Mouse (Mus musculus): ENCODE measurements around the gene Rpl36al.
"Not testable (repeated sequence)": the region's sequence is repeated elsewhere in the genome, so short reads cannot be mapped to it uniquely, and the experiment has no call there.

The Rpl36al gene

DNA sequence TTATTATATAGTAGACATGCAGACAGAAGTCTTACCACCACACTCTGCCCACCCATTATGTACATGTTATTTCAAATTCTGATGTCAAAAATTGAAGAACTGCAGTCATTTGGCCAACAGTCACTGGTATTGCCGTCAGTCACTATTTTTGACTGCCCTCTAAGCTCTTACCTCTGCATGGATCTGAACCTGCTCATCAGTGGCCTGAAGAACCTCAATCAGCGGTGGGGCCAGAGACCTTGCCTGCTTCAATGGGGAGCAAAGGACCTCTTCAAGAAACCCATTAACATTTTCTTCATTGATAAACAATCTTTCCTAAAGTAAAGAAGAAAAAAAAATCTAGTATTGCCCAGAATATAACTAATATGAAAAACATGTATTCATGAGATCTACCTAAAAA is 8.8 kb upstream of the Rpl36al start:
- DNase-seq, result no peak

- DNase-seq, result no peak
Measured at GRCm38 (mm10) chr12:69191396-69191795, 7.5 kb upstream of the Rpl36al start.

DNA sequence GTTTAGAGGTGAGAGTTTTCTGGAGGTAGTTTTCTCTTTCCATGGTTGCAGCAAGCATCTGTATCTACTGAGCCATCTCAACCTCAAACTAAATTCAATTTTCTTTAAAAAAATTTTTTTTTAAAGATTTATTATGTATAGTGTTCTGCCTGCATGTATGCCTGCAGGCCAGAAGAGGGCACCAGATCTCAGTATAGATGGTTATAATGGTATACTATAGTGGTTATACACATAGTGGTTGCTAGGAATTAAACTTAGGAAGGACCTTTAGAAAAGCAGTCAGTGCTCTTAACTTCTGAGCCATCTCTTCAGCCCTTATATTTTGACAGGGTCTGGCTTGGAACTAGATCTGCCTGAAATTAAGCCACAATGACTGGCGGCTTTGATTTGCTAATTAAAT is 6.6 kb upstream of the Rpl36al start:
- DNase-seq, result no peak

DNA sequence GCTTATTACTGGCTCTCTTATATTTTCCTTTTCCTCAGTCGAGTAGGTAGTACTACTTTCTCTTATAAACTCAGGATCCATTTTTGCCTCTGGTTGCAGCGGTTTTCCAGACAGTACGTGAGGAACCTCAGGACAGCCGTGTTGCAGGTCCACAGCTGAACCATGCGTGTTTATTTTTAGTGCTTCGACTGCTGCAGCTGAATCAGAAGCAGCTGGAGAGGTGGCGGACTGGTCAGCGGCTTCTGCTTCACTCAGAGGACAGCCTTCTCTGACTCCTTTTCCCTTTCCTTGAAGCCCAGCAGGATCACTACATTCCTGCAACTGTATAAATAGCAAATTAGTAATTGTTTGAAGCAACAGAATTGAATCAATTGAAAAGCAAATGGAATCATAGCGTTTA is 6.2 kb upstream of the Rpl36al start:
- no peak for DNase-seq

- DNase-seq, result no peak
Measured at GRCm38 (mm10) chr12:69186811-69187471, 3.1 kb upstream of the Rpl36al start.

GRCm38 (mm10) chr12:69185371-69185770 is 1.5 kb upstream of the Rpl36al start:
- no peak for DNase-seq

DNA sequence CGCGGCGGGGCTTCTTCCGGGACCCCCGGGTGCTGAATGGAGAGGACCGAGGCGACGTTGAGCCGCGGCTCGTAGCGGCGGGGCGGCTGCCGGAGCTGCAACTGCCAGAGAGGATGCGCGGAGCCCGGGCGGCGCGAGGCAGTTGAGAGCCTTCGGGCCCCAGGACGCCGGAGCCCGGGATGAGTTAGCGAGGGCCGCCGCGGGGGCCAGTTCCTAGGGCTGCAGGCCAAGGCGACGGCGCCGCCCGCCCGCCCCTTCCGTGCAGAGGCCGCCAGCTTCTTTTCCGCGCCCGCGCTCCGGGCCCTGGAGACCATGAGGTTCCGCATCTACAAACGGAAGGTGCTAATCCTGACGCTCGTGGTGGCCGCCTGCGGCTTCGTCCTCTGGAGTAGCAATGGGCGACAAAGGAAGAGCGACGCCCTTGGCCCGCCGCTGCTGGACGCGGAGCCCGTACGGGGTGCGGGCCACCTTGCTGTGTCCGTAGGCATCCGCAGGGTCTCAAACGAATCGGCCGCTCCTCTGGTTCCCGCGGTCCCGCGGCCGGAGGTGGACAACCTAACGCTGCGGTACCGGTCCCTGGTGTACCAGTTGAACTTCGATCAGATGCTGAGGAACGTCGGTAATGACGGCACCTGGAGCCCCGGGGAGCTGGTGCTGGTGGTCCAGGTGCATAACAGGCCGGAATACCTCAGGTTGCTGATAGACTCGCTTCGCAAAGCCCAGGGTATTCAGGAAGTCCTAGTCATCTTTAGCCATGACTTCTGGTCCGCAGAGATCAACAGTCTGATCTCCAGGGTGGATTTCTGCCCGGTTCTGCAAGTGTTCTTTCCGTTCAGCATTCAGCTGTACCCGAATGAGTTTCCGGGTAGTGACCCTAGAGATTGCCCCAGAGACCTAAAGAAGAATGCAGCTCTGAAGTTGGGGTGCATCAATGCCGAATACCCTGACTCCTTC is 736 bp upstream of the Rpl36al start:
- DNase-seq, result no peak

DNA sequence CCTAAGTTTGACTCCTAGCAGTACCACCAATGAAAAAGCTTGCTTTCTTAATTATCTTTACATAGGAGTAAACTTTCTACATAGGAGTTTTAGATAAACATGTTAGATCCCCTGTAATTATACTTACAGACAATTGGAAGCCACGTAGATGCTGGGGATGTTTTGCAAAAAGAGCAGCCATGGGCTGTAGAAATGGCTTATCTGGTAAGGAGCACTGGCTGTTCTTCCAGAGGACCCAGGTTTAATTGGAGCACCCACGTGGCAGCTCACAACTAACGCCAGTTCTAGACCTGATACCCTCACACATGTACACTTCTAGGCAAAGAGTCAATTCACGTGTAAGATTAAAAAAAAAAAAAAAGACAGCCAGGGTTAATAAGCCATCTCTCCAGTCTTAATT is 2.1 kb downstream of the Rpl36al start:
- no peak for DNase-seq

DNA sequence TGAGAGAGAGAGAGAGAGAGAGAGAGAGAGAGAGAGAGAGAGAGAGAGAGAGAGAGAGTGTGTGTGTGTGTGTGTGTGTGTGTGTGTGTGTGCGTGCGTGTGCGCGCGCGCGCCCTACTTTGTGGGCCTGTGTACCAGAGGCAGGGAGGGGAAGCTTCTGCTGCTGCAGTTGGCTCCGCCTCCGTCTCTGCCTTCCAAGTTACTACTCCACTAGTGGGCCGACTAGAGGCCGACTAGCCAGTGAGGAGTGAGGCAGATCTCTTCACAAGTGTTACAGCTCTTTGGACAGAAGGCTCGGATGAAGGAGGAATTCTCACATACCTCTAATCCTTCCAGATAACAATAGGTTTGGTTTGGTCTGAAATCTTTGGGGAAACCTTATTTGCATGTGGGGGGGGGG is 4.5 kb downstream of the Rpl36al start:
- DNase-seq, result no peak

GRCm38 (mm10) chr12:69177526-69177925 is 6.4 kb downstream of the Rpl36al start:
- DNase-seq, result no peak

- no peak for DNase-seq
Measured at GRCm38 (mm10) chr12:69175975-69176374, 7.9 kb downstream of the Rpl36al start.

DNA sequence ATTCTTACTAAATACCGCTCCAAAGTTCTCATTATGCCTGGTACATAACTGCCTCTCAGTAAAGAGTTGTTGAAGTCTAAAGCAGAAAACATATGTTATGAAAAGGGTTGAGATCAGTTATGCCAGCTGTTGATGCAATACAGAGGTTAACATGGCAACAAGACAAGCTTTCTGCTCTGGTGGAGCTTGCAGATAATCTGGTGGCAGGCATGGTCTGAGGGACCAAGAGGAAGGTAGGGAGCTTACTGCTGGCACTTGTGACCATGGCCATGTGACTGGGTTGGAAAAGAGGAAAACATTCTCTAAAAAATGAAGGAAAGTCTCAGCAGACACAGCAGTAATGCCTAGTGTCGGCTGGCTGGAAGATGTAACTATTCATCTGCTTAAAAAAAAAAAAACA is 12.6 kb downstream of the Rpl36al start:
- DNase-seq, result no peak

- peak; percentile 79 to 88 for DNase-seq
Measured at GRCm38 (mm10) chr12:69168461-69169106, 15.3 kb downstream of the Rpl36al start, which contains the start of gene Lrr1. Gene Lrr1 (plus strand): TSS chr12:69168814.

DNA sequence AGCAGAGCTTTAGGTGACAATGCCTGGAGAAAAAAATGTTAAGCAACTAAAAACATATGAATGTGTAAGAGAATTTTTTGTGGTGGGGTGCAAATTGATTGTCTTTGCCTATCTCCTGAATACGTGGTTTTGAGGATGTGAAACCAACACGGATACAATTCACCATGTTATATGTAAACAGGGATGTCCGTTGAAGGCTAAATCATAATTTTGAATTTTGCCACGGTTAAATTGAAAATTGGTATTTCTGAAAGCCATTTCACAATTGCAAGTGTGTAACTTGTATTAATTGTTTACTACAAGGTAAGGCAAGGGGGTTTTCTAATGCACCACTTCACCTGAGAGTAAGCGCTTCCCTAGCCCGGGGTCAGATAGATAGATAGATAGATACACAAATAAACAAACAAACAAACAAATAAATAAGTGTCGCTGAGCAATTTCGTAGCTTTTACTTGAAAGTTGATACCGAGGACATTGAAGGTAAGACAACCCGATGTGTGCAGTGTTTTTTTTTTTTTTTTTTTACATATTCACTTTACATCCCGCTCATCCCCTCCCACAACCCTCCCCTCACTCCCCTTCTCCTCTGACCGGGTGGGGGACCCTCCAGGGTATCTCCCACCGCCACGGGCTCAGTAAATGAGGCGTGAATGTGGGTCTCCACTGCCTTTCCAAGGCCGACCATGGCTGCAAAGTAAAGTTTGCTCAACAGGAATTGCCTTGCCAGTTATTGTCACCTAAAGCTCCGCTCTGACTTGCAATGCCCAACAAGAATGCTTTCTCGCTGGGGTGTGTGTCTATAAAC is 16.0 kb downstream of the Rpl36al start:
- no peak for DNase-seq

GRCm38 (mm10) chr12:69166861-69167581 is 16.9 kb downstream of the Rpl36al start:
- not testable (repeated sequence) for DNase-seq

- no peak for DNase-seq
Measured at GRCm38 (mm10) chr12:69164904-69165303, 19.0 kb downstream of the Rpl36al start.

- DNase-seq, result not testable (repeated sequence)
Measured at GRCm38 (mm10) chr12:69163586-69163985, 20.3 kb downstream of the Rpl36al start.

DNA sequence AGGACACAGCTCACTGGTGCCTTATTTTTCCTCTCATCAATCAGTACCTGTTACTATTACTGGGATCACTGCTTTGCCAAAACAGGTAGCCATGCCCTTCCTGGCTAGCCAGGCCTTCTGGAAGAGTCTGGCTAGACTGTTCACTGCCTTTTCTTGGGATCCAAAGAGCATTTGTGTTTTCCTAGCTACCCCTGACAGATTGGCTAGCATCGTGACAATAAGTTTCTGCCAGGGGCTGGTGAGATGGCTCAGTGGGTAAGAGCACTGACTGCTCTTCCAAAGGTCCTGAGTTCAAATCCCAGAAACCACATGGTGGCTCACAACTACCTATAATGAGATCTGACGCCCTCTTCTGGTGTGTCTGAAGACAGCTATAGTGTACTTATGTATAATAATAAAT is 23.2 kb downstream of the Rpl36al start:
- DNase-seq, result not testable (repeated sequence)

DNA sequence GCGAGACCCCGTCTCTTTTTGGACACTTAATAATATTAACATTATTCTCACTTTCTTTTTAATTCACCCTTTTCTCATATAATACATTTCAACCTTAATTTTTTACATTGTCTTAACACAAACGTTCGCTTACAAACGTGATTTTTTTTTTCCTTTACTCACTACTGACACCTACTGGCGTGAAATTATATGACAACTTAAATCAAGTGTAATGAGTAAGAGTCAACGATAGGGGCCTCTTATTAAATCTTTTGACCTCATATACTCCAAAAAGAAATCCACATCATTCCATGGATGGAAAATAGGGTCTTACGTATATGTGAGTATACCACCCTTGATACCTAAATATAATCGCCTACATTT is 24.3 kb downstream of the Rpl36al start:
- DNase-seq, result peak in 1 of 2 experiments; percentile 32

DNA sequence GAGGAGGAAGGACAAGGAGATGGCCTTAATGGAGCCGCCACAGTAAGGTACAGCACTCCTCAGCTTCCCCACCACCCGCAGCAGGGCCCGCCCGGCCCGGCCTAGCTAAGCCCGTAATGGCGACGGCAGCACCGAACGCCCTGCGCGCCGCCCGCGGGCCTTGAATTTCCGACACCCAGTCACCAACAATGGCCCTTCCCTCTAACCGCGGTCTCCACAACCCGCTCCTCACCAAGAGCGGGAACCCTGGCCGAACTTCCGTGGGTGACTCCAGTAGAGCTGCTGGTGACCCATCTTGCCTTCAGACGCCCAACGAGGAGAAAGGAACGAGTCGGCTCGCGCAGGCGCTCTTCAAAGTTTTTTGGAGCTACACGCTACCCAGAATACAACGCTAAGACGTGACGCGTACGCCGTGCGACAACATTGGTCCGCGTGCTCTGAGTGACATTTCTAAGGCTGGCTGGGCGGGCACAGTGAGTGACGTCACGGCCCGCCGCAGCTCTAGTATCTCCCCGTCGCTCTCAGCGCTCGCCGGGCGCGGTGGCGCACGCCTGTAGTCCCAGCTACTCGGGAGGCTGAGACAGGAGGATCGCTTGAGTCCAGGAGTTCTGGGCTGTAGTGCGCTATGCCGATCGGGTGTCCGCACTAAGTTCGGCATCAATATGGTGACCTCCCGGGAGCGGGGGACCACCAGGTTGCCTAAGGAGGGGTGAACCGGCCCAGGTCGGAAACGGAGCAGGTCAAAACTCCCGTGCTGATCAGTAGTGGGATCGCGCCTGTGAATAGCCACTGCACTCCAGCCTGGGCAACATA is 24.9 kb downstream of the Rpl36al start, which contains the start of gene Rps29:
Rps29 (minus strand) TSS at position 422 of the 813 bp plus-strand sequence.
- peak; percentile 97 to 98 for DNase-seq

DNA sequence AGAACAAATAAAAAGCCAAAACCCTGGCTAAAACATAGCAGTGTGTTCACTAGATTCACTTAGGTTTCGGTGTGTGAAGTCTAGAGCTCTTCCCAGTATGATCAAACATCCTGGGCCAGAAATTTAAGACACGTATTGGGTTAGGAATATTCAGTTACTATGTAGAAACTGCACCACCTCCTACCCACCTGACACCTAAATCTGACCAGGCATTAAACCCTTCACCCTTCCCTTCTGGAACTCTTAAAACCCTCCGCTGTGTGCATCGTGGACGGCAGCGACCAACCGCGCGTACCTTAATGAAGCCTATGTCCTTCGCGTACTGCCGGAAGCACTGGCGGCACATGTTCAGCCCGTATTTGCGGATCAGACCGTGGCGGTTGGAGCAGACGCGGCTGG is 25.5 kb downstream of the Rpl36al start:
- DNase-seq, result no peak
